Mouse (Mus musculus): ENCODE data around the gene Gm45717. TPM values are rescaled to one million over a fixed set of nuclear protein-coding genes. Genes with fewer than 3 reads are reported as not detected.
A peak's percentile ranks its signal among the peaks of the same experiment; 100 is the strongest.

The Gm45717 gene
- total and polyA plus RNA-seq, 3 experiments = not detected

DNA sequence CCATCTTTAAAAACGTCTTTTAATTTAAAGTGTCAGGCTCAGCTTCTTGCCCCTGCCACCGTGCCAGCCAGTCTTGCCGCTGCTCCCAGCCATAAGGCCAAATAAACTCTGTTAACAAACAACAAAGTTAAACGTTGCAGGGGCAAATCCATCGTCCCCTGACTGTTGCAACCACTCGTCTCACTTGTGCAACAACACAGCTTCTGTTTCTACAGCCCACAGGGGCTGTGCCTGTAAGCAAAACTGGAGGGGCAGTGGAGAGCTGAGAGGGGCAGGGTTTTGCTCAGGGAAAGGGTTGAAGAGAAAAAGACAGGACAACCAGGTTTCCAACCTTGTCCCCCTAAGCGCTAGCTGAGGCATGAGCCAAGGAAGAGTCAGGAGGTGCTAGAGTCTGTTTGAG is 47.6 kb downstream of the Gm45717 start:
- TF ChIP-seq USF2 (IDR thresholded peaks at IDR 0.05; ENCODE audit: borderline replicate concordance in 1 of 2, insufficient read depth in 1 of 2, low read depth in 1 of 2, low read length in 2 of 2) (no peak), E2F4 (IDR thresholded peaks at IDR 0.05; ENCODE audit: borderline replicate concordance, low read depth, low read length) (no peak), POLR2AphosphoS5 (IDR thresholded peaks at IDR 0.05; ENCODE audit: borderline replicate concordance, low read depth, low read length) (no peak), MAFK (IDR thresholded peaks at IDR 0.05; ENCODE audit: borderline replicate concordance, low read depth, low read length) (no peak), RCOR1 (IDR thresholded peaks at IDR 0.05; ENCODE audit: low read depth, low read length) (no peak), HCFC1 (IDR thresholded peaks at IDR 0.05; ENCODE audit: low read depth, low read length) (no peak), ZC3H11A (IDR thresholded peaks at IDR 0.05; ENCODE audit: low read depth, low read length) (no peak), TAL1 (IDR thresholded peaks at IDR 0.05; ENCODE audit: low read length) (no peak), TBP (IDR thresholded peaks at IDR 0.05; ENCODE audit: low read depth, low read length) (no peak), NELFE (IDR thresholded peaks at IDR 0.05; ENCODE audit: low read depth, low read length) (no peak), ZNF384 (IDR thresholded peaks at IDR 0.05; ENCODE audit: low read depth, low read length) (no peak), KAT2A (conservative IDR thresholded peaks at IDR 0.05; ENCODE audit: low read depth, low read length) (no peak), SMC3 (IDR thresholded peaks at IDR 0.05; ENCODE audit: low read depth, low read length) (no peak)
- Histone ChIP-seq H3K9me3 (replicated peaks; ENCODE audit: insufficient read depth, low read length) (no peaks in the 10 kb centered on the region), H3K4me1 (ENCODE audit: control insufficient read depth in 1 of 2, insufficient read depth in 2 of 2, low read length in 2 of 2) (no peaks in the 10 kb centered on the region), H3K36me3 (ENCODE audit: control insufficient read depth in 1 of 2, insufficient read depth in 2 of 2, low read length in 2 of 2) (no peaks in the 10 kb centered on the region), H3K27me3 (ENCODE audit: control insufficient read depth in 1 of 2, insufficient read depth in 2 of 2, low read length in 2 of 2) (no peaks in the 10 kb centered on the region; a peak in 1 of 4 replicates), H3K4me3 (ENCODE audit: control insufficient read depth in 1 of 2, insufficient read depth in 1 of 2, low read depth in 2 of 2, low read length in 2 of 2) (no peak overlapping the region), H3K9ac (ENCODE audit: control insufficient read depth, low read depth, low read length, poor library complexity, severe bottlenecking) (no peak overlapping the region), H3K27ac (ENCODE audit: control insufficient read depth, low read depth, low read length) (no peak overlapping the region), H3K79me2 (ENCODE audit: control insufficient read depth, insufficient read depth, low read length, poor library complexity) (no peaks in the 10 kb centered on the region)
- DNase-seq (ENCODE audit: low read depth, low spot score) = no peak

DNA sequence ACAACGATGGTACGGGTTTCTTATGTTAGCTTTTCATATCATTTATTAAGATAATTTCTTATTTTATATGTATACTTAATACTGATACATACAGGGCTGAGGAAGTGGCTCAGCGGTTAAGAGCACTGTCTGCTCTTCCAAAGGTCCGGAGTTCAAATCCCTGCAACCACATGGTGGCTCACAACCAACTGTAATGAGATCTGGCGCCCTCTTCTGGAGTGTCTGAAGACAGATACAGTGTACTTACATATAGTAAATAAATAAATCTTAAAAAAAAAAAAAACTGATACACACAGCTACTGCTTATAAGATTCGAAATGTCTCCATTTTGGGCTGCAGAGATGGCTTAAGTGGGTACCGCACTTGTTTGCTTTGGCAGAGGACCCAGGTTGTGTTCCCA is 48.0 kb downstream of the Gm45717 start:
- DNase-seq (ENCODE audit: low read depth, low spot score) = no peak
- H3K9ac ChIP-seq (ENCODE audit: control insufficient read depth, low read depth, low read length, poor library complexity, severe bottlenecking) = no peak overlapping the region
- no peaks in the 10 kb centered on the region for H3K9me3 ChIP-seq (replicated peaks; ENCODE audit: insufficient read depth, low read length)
- H3K4me1 ChIP-seq (ENCODE audit: control insufficient read depth in 1 of 2, insufficient read depth in 2 of 2, low read length in 2 of 2) = no peaks in the 10 kb centered on the region
- no peak overlapping the region for H3K27ac ChIP-seq (ENCODE audit: control insufficient read depth, low read depth, low read length)
- H3K4me3 ChIP-seq (ENCODE audit: control insufficient read depth in 1 of 2, insufficient read depth in 1 of 2, low read depth in 2 of 2, low read length in 2 of 2) = no peak overlapping the region
- H3K36me3 ChIP-seq (ENCODE audit: control insufficient read depth in 1 of 2, insufficient read depth in 2 of 2, low read length in 2 of 2) = no peaks in the 10 kb centered on the region
- H3K79me2 ChIP-seq (ENCODE audit: control insufficient read depth, insufficient read depth, low read length, poor library complexity) = no peaks in the 10 kb centered on the region
- H3K27me3 ChIP-seq (ENCODE audit: control insufficient read depth in 1 of 2, insufficient read depth in 2 of 2, low read length in 2 of 2) = no peaks in the 10 kb centered on the region; a peak in 1 of 4 replicates
- TF ChIP-seq RAD21 (IDR thresholded peaks at IDR 0.05; ENCODE audit: low read depth, low read length) = peak; percentile 6
- TF ChIP-seq ZKSCAN1 (IDR thresholded peaks at IDR 0.05; ENCODE audit: low read depth, low read length) = no peak
- TF ChIP-seq POLR2AphosphoS2 (IDR thresholded peaks at IDR 0.05; ENCODE audit: low read length) = no peak
- no peak for TF ChIP-seq MAFK (IDR thresholded peaks at IDR 0.05; ENCODE audit: borderline replicate concordance, low read depth, low read length)
- no peak for TF ChIP-seq GABPA (IDR thresholded peaks at IDR 0.05; ENCODE audit: low read depth, low read length)
- no peak for TF ChIP-seq ZMIZ1 (IDR thresholded peaks at IDR 0.05; ENCODE audit: low read depth, low read length)
- TF ChIP-seq NRF1 (IDR thresholded peaks at IDR 0.05; ENCODE audit: insufficient read depth, low read depth, low read length, poor library complexity, severe bottlenecking) = no peak
- TF ChIP-seq MAZ (IDR thresholded peaks at IDR 0.05; ENCODE audit: low read depth, low read length) = no peak
- TF ChIP-seq GATA1 (IDR thresholded peaks at IDR 0.05; ENCODE audit: low read depth, low read length) = no peak
- no peak for TF ChIP-seq ZC3H11A (IDR thresholded peaks at IDR 0.05; ENCODE audit: low read depth, low read length)
- peak in 2 of 3 experiments; percentile 39 to 46; a peak in 4 of 6 replicates for TF ChIP-seq CTCF (IDR thresholded peaks at IDR 0.05 in 2 of 3, conservative IDR thresholded peaks at IDR 0.05 in 1 of 3; ENCODE audit: control insufficient read depth in 1 of 3, insufficient read depth in 1 of 3, low read depth in 2 of 3, low read length in 3 of 3, poor library complexity in 1 of 3, severe bottlenecking in 1 of 3)
- peak; percentile 45 for TF ChIP-seq SMC3 (IDR thresholded peaks at IDR 0.05; ENCODE audit: low read depth, low read length)
- TF ChIP-seq MYC (IDR thresholded peaks at IDR 0.05; ENCODE audit: low read depth, low read length) = no peak
- no peak for TF ChIP-seq MEF2A (IDR thresholded peaks at IDR 0.05; ENCODE audit: extremely low read depth, insufficient replicate concordance, low read depth, low read length, poor library complexity, severe bottlenecking)
- TF ChIP-seq TCF12 (IDR thresholded peaks at IDR 0.05; ENCODE audit: low read depth, low read length) = no peak
- TF ChIP-seq MAX (IDR thresholded peaks at IDR 0.05; ENCODE audit: low read length) = no peak
- TF ChIP-seq UBTF (IDR thresholded peaks at IDR 0.05; ENCODE audit: borderline replicate concordance, insufficient read depth, low read depth, low read length) = no peak
